Mouse (Mus musculus) forelimb bud, embryonic 11.5 days (tissue): ENCODE measurements at regions not wholly inside any gene's neighbourhood (a gene's known extent, or its start where the extent isn't known, plus 50 kb on each side); places are given as distances from the start of the nearest gene placed in this dataset.
"Not testable (repeated sequence)": the region's sequence is repeated elsewhere in the genome, so short reads cannot be mapped to it uniquely, and the experiment has no call there.

Source experiments
- DNase-seq: peaks from one replicate; pipeline ENCODE4 v3.0.0-alpha.2; 2012; ENCODE audit warnings: low read depth, low spot score

- not testable (repeated sequence) for DNase-seq
Measured at GRCm38 (mm10) chr4:71422121-71422520, 335.6 kb downstream of the Gm11232 start.

GRCm38 (mm10) chr4:71409867-71410266 lies 347.9 kb downstream of the Gm11232 start:
- no peak for DNase-seq

GRCm38 (mm10) chr4:71390444-71390843 lies 367.3 kb downstream of the Gm11232 start:
- no peak for DNase-seq

- no peak for DNase-seq
Measured at GRCm38 (mm10) chr4:71369276-71369675, 388.5 kb downstream of the Gm11232 start.

GRCm38 (mm10) chr4:71363761-71364160 lies 394.0 kb downstream of the Gm11232 start:
- DNase-seq: no peak

GRCm38 (mm10) chr4:71357626-71358025 lies 400.1 kb downstream of the Gm11232 start:
- DNase-seq: no peak

GRCm38 (mm10) chr4:71356714-71357113 lies 401.1 kb downstream of the Gm11232 start:
- no peak for DNase-seq

- DNase-seq: no peak
Measured at GRCm38 (mm10) chr4:71356310-71356709, 401.5 kb downstream of the Gm11232 start.

GRCm38 (mm10) chr4:71351880-71352279 lies 405.9 kb downstream of the Gm11232 start:
- DNase-seq: no peak

GRCm38 (mm10) chr4:71343068-71343467 lies 414.7 kb downstream of the Gm11232 start:
- no peak for DNase-seq

- no peak for DNase-seq
Measured at GRCm38 (mm10) chr4:71338582-71338981, 419.2 kb downstream of the Gm11232 start.

GRCm38 (mm10) chr4:71332672-71333071 lies 425.1 kb downstream of the Gm11232 start:
- DNase-seq: no peak

- peak; percentile 19 for DNase-seq
Measured at GRCm38 (mm10) chr4:71332018-71332417, 425.7 kb downstream of the Gm11232 start.

- DNase-seq: no peak
Measured at GRCm38 (mm10) chr4:71316605-71317004, 441.2 kb downstream of the Gm11232 start.

- DNase-seq: peak; percentile 21
Measured at GRCm38 (mm10) chr4:71307176-71307612, 450.6 kb downstream of the Gm11232 start.

- no peak for DNase-seq
Measured at GRCm38 (mm10) chr4:71306690-71307089, 451.1 kb downstream of the Gm11232 start.

- not testable (repeated sequence) for DNase-seq
Measured at GRCm38 (mm10) chr4:71295716-71296115, 462.0 kb downstream of the Gm11232 start.

GRCm38 (mm10) chr4:71291741-71292149 lies 466.0 kb downstream of the Gm11232 start:
- no peak for DNase-seq

- not testable (repeated sequence) for DNase-seq
Measured at GRCm38 (mm10) chr4:71291111-71291740, 466.5 kb downstream of the Gm11232 start.

- no peak for DNase-seq
Measured at GRCm38 (mm10) chr4:71283147-71283546, 474.6 kb downstream of the Gm11232 start.

- no peak for DNase-seq
Measured at GRCm38 (mm10) chr4:71279710-71280109, 478.1 kb downstream of the Gm11232 start.

- DNase-seq: no peak
Measured at GRCm38 (mm10) chr4:71259897-71260296, 497.9 kb downstream of the Gm11232 start.

- no peak for DNase-seq
Measured at GRCm38 (mm10) chr4:71230497-71230872, 527.3 kb downstream of the Gm11232 start.
